Mouse (Mus musculus): Measurements from ENCODE around the gene Psme1.

Gene Psme1

GRCm38 (mm10) chr14:55577871-55578667 lies at the start of gene Psme1:
Psme1 (plus strand) TSS chr14:55578123.
- no peak for DNase-seq

- no peak for DNase-seq
Observed at GRCm38 (mm10) chr14:55536116-55536745, 41.7 kb upstream of the Psme1 start.

- peak; percentile 89 for DNase-seq
Observed at GRCm38 (mm10) chr14:55540067-55540786, 37.7 kb upstream of the Psme1 start, which contains the start of gene Pck2. Pck2 (plus strand) TSS chr14:55540266.

- peak; percentile 88 for DNase-seq
Observed at GRCm38 (mm10) chr14:55540787-55541321, 37.1 kb upstream of the Psme1 start.

GRCm38 (mm10) chr14:55542268-55542667 lies 35.7 kb upstream of the Psme1 start:
- no peak for DNase-seq

- peak; percentile 47 for DNase-seq
Observed at GRCm38 (mm10) chr14:55544334-55544733, 33.6 kb upstream of the Psme1 start.

- no peak for DNase-seq
Observed at GRCm38 (mm10) chr14:55550191-55550590, 27.7 kb upstream of the Psme1 start.

GRCm38 (mm10) chr14:55551347-55551746 lies 26.6 kb upstream of the Psme1 start:
- no peak for DNase-seq

GRCm38 (mm10) chr14:55551794-55552193 lies 26.1 kb upstream of the Psme1 start:
- no peak for DNase-seq

- no peak for DNase-seq
Observed at GRCm38 (mm10) chr14:55554635-55555034, 23.3 kb upstream of the Psme1 start.

GRCm38 (mm10) chr14:55555788-55556187 lies 22.1 kb upstream of the Psme1 start:
- DNase-seq = no peak

GRCm38 (mm10) chr14:55557003-55557402 lies 20.9 kb upstream of the Psme1 start:
- peak; percentile 85 for DNase-seq

- DNase-seq = no peak
Observed at GRCm38 (mm10) chr14:55557587-55557986, 20.3 kb upstream of the Psme1 start.

GRCm38 (mm10) chr14:55558740-55559448 lies 19.0 kb upstream of the Psme1 start:
- no peak for DNase-seq

GRCm38 (mm10) chr14:55559799-55560201 lies 18.1 kb upstream of the Psme1 start, which contains the start of gene Dcaf11:
Dcaf11 (plus strand) TSS chr14:55560006.
- peak; percentile 93 for DNase-seq

GRCm38 (mm10) chr14:55560202-55561073 lies 17.5 kb upstream of the Psme1 start, which contains the start of gene A730061H03Rik:
A730061H03Rik (minus strand) TSS chr14:55560406.
- DNase-seq = peak; percentile 100

- DNase-seq = no peak
Observed at GRCm38 (mm10) chr14:55561860-55562259, 16.1 kb upstream of the Psme1 start.

GRCm38 (mm10) chr14:55563249-55563648 lies 14.7 kb upstream of the Psme1 start:
- no peak for DNase-seq

GRCm38 (mm10) chr14:55565748-55566147 lies 12.2 kb upstream of the Psme1 start:
- no peak for DNase-seq

- DNase-seq = no peak
Observed at GRCm38 (mm10) chr14:55567496-55567895, 10.4 kb upstream of the Psme1 start.

GRCm38 (mm10) chr14:55570588-55570987 lies 7.3 kb upstream of the Psme1 start:
- DNase-seq = no peak
